Mouse (Mus musculus): ENCODE measurements around the gene Rassf2. TPM values are rescaled to one million over a fixed set of nuclear protein-coding genes. Genes with fewer than 3 reads are reported as not detected.
A peak's percentile ranks its signal among the peaks of the same experiment; 100 is the strongest.

The Rassf2 gene
- polyA plus RNA-seq, 1 experiment from 2014 or later, result 27.4 TPM

DNA sequence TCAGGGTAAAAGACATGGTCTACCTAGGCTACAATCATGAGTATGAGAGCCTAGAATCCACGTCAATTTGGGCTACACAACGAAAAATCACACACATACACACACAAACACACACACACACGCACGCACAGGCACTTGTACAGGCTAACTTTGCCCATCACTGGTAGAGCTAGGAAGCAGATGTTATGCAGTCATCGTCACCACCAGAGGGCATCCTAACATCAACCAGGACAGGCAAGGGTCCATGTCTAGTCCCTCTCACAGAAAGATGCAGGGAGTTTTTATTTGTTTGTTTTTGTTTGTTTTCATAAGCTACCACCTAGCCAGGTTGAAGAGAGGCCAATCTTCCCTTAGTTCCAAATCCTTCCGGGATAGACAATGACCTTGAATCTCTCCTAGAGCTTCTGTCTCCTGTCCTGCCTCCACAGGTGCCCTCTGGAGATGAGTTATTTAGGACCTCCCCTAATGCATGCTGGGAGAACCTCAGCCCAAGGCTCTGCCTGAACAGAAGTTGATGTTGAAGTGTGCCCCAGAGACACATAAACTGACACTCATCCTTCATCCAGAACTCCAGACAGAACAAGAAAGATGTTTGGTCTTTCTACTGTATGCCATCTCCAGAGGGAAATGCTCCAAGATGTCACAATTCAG is 47.4 kb downstream of the Rassf2 start:
- WGBS, result 18% methylated on average over 6 of the region's 6 CpGs

DNA sequence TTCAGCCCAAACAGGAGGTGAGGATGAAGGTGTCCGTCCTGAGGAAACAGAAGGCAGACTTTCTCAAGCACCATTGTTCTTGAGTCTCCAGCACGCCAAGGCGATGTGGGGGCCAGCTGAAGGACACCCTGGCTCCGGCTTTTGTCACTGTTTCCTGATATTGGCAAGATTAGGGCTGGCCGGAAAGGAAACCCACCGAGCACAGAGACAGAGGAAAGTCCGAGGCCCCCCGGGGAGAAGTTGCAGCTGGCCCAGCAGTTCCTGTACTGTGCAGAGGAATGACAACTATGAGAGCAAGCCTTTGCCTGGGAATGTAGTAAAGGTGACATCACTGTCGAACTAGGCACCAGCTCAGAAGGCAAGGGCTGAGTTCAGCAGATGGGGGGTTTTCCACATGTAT is 49.2 kb downstream of the Rassf2 start:
- Histone ChIP-seq H3K4me2 (ENCODE audit: low read length) (no peak overlapping the region), H3K36me3 (ENCODE audit: control insufficient read depth, insufficient read depth) (no peaks in the 10 kb centered on the region), H3K9me3 (ENCODE audit: control insufficient read depth, low read length) (no peaks in the 10 kb centered on the region), H3K9ac (replicated peaks; ENCODE audit: low read depth, low read length) (no peak overlapping the region), H3K4me3 (replicated peaks; ENCODE audit: low read length) (no peak overlapping the region), H3K27me3 (replicated peaks; ENCODE audit: control insufficient read depth, insufficient read depth, low read length) (no peaks in the 10 kb centered on the region), H3K4me1 (replicated peaks; ENCODE audit: control insufficient read depth, insufficient read depth, low read length) (no peaks in the 10 kb centered on the region), H3K27ac (ENCODE audit: low read length) (no peak overlapping the region)
- WGBS, result 43% methylated on average over 9 of the region's 9 CpGs
- ATAC-seq, result no peak

More for the DNA sequence above, 47.4 kb downstream of the Rassf2 start:
- Histone ChIP-seq H3K4me2 (ENCODE audit: low read length) (no peak overlapping the region), H3K4me3 (replicated peaks; ENCODE audit: low read length) (no peak overlapping the region), H3K36me3 (ENCODE audit: control insufficient read depth, insufficient read depth) (no peaks in the 10 kb centered on the region), H3K9ac (replicated peaks; ENCODE audit: low read depth, low read length) (no peak overlapping the region), H3K27me3 (replicated peaks; ENCODE audit: control insufficient read depth, insufficient read depth, low read length) (no peaks in the 10 kb centered on the region), H3K9me3 (ENCODE audit: control insufficient read depth, low read length) (no peaks in the 10 kb centered on the region), H3K27ac (ENCODE audit: low read length) (no peak overlapping the region), H3K4me1 (replicated peaks; ENCODE audit: control insufficient read depth, insufficient read depth, low read length) (no peaks in the 10 kb centered on the region)
- peak; percentile 88 for ATAC-seq

DNA sequence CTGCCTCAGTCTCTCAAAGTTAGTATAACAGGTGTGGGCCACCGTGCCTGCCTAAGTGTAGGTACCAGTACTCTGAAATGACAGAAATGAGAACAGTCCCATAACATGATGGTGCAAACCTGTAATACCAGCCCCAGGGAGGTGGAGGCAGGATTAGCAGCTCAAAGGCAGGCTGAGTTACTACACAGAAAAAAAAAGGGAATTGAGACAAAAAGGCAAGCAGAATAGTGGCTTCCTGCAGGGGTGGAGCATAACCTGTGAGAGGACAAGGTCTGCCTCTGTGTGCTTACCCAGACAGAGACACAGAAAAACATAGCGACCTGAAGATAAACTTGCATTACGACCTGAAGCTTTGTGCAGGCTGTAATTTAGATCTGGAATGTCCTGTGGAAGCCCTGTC is 53.4 kb downstream of the Rassf2 start:
- no peak overlapping the region for H3K27ac ChIP-seq (ENCODE audit: low read length)
- H3K4me3 ChIP-seq (replicated peaks; ENCODE audit: low read length), result no peak overlapping the region
- no peaks in the 10 kb centered on the region for H3K36me3 ChIP-seq (ENCODE audit: control insufficient read depth, insufficient read depth)
- H3K4me1 ChIP-seq (replicated peaks; ENCODE audit: control insufficient read depth, insufficient read depth, low read length), result no peaks in the 10 kb centered on the region
- no peaks in the 10 kb centered on the region for H3K27me3 ChIP-seq (replicated peaks; ENCODE audit: control insufficient read depth, insufficient read depth, low read length)
- no peaks in the 10 kb centered on the region for H3K9me3 ChIP-seq (ENCODE audit: control insufficient read depth, low read length)
- no peak for ATAC-seq
- WGBS, result 82% methylated on average over 3 of the region's 3 CpGs
- no peak overlapping the region for H3K9ac ChIP-seq (replicated peaks; ENCODE audit: low read depth, low read length)
- H3K4me2 ChIP-seq (ENCODE audit: low read length), result no peak overlapping the region

DNA sequence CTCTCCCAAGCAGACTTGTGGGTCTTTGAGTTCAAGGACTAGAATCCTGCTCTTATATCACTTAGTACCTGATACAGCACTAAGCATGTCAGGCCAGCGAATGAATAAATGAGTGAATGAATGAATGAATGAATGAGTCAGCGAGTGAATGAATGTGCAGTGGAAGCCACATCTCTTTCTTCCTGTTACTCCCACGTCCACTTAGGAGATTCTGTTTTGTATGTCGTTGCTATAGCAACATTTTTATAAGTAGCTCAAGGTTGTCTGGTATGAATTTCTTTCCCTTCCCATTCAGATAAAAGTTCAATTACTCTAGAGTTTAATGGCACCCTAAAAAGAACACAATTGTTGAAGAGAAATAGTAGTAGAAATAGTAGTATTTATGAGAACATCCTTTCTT is 59.0 kb downstream of the Rassf2 start:
- Histone ChIP-seq H3K4me3 (replicated peaks; ENCODE audit: low read length) (no peak overlapping the region), H3K9me3 (ENCODE audit: control insufficient read depth, low read length) (no peaks in the 10 kb centered on the region), H3K27me3 (replicated peaks; ENCODE audit: control insufficient read depth, insufficient read depth, low read length) (no peaks in the 10 kb centered on the region), H3K9ac (replicated peaks; ENCODE audit: low read depth, low read length) (no peak overlapping the region), H3K36me3 (ENCODE audit: control insufficient read depth, insufficient read depth) (no peaks in the 10 kb centered on the region), H3K4me2 (ENCODE audit: low read length) (no peak overlapping the region), H3K27ac (ENCODE audit: low read length) (no peak overlapping the region), H3K4me1 (replicated peaks; ENCODE audit: control insufficient read depth, insufficient read depth, low read length) (no peaks in the 10 kb centered on the region)
- 72% methylated on average over 4 of the region's 4 CpGs for WGBS
- no peak for ATAC-seq

DNA sequence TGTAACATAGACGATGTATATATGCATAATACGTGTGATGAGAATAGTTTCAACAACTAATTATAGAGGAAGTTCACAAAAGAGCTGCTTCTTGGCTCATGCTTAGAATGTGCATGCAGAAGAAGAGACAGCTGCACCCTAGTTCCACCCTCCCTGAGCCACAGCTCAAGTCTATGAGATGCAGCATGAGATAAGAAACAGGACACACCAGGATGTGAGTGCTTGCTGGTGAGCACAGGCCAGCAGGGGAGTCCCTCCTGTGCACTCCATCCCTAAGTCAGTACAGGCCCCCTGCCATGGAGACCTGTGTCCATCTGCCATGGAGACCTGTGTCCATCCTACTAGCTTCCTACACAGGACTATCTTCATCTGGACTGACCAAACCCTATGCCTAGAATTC is 59.5 kb downstream of the Rassf2 start:
- Histone ChIP-seq H3K27ac (ENCODE audit: low read length) (no peak overlapping the region), H3K4me2 (ENCODE audit: low read length) (no peak overlapping the region), H3K9ac (replicated peaks; ENCODE audit: low read depth, low read length) (no peak overlapping the region), H3K27me3 (replicated peaks; ENCODE audit: control insufficient read depth, insufficient read depth, low read length) (no peaks in the 10 kb centered on the region), H3K36me3 (ENCODE audit: control insufficient read depth, insufficient read depth) (no peaks in the 10 kb centered on the region), H3K4me1 (replicated peaks; ENCODE audit: control insufficient read depth, insufficient read depth, low read length) (no peaks in the 10 kb centered on the region), H3K9me3 (ENCODE audit: control insufficient read depth, low read length) (no peaks in the 10 kb centered on the region), H3K4me3 (replicated peaks; ENCODE audit: low read length) (no peak overlapping the region)
- ATAC-seq, result no peak
- WGBS, result 86% methylated on average over 2 of the region's 2 CpGs

DNA sequence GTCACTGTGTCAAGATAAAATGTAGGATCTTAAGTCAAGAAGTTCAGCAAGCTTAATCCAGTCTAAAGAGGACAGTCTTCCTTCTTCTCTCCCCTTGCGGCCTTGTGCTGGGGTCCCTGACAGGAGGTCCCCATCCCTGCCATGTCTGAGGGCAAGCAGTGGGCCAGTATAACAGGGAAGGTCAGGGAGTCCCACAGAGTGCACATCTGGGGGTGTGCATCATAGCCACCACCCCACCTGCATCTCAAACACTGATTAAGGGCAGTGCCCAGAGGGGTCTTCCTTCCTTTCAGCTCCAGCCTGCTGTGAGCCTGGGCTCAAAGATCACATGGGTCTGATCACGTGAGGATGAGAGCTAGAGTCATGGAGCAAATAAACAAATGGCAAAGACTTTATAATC is 68.4 kb downstream of the Rassf2 start:
- Histone ChIP-seq H3K4me1 (replicated peaks; ENCODE audit: control insufficient read depth, insufficient read depth, low read length) (no peaks in the 10 kb centered on the region), H3K27me3 (replicated peaks; ENCODE audit: control insufficient read depth, insufficient read depth, low read length) (no peaks in the 10 kb centered on the region), H3K9me3 (ENCODE audit: control insufficient read depth, low read length) (no peaks in the 10 kb centered on the region), H3K4me3 (replicated peaks; ENCODE audit: low read length) (no peak overlapping the region), H3K4me2 (ENCODE audit: low read length) (no peak overlapping the region), H3K27ac (ENCODE audit: low read length) (no peak overlapping the region), H3K36me3 (ENCODE audit: control insufficient read depth, insufficient read depth) (no peaks in the 10 kb centered on the region), H3K9ac (replicated peaks; ENCODE audit: low read depth, low read length) (no peak overlapping the region)
- 74% methylated on average over 2 of the region's 2 CpGs for WGBS
- ATAC-seq, result no peak

DNA sequence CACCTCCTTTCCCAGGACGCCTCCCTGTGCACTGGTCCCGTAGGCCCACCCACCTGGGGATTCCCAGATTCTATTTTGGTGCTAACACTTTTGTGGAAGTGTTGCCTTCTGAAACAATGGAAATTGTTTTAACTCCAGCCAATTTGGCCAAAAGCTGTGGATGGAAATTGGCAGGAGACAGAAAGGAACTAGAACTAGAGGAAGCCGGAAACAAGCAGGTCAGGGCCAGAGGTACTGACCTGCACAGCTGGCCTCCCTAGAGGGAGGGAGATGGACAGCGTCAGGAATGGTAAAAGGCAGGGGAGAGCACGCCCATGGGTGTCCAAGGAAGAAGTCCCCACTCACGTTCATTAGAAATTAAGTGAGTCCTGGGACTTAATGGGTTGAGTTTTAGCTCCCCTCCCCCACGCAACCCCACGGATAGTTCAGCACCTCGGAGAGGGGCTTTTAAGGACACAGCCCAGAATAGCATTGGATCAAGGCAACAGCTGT is 72.3 kb downstream of the Rassf2 start:
- no peaks in the 10 kb centered on the region for H3K36me3 ChIP-seq (ENCODE audit: control insufficient read depth, insufficient read depth)
- 0 out of 2 replicates have a peak, but pooled peaks cover 7% of the 10 kb centered on the region for H3K27me3 ChIP-seq (replicated peaks; ENCODE audit: control insufficient read depth, insufficient read depth, low read length)
- 59% methylated on average over 9 of the region's 9 CpGs for WGBS
- ATAC-seq, result no peak
- H3K9ac ChIP-seq (replicated peaks; ENCODE audit: low read depth, low read length), result no peak overlapping the region
- H3K4me2 ChIP-seq (ENCODE audit: low read length), result no peak overlapping the region
- H3K4me1 ChIP-seq (replicated peaks; ENCODE audit: control insufficient read depth, insufficient read depth, low read length), result peaks cover 12% of the 10 kb centered on the region; the same call in 1 of the 2 replicates
- no peak overlapping the region for H3K27ac ChIP-seq (ENCODE audit: low read length)
- H3K4me3 ChIP-seq (replicated peaks; ENCODE audit: low read length), result no peak overlapping the region
- H3K9me3 ChIP-seq (ENCODE audit: control insufficient read depth, low read length), result no peaks in the 10 kb centered on the region

DNA sequence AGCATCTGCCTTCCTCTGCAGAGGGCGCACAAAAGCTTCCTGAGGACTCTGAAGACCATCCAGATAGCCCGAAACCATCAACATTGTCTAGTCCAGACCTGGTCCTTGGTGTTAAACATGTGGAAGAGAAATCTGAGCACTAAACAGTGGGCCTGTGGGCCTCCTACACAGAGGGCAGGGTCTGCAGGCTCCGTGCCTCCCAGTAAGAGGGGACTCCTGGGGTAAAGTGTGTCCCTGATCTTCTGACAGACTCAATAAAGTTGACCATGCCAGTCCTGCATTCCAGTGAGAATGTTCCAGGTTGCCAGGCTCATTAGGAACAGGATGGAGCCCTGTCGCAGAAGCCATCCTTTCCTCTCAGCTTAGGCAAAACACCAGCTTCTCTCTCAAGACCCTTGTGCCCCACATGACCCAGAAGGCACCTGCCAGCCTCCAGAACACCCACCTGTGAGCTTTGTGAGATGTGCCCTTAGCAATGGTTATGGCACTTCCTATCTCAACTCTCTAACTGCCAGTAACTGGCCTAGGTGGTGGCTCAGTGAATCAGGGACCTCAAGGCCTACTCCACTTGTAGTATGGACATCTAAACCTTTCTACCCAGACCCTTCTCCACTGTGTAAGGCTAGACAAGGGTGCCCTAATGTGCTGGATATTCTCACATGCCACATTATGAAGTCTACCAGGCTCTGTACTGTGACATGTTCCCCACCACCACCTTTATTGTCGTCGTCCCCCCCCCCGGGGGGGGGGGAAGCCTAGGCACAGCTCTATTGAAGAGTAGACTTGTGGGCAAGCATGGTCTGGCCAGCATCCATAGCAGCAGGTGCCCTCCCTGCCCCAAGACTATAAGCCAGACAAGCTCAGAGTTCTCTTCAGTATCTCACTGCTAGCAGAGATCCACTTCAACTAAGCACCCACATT is 73.5 kb downstream of the Rassf2 start:
- Histone ChIP-seq H3K9ac (replicated peaks; ENCODE audit: low read depth, low read length) (no peak overlapping the region), H3K36me3 (ENCODE audit: control insufficient read depth, insufficient read depth) (no peaks in the 10 kb centered on the region), H3K9me3 (ENCODE audit: control insufficient read depth, low read length) (no peaks in the 10 kb centered on the region), H3K4me3 (replicated peaks; ENCODE audit: low read length) (no peak overlapping the region), H3K27ac (ENCODE audit: low read length) (no peak overlapping the region), H3K27me3 (replicated peaks; ENCODE audit: control insufficient read depth, insufficient read depth, low read length) (0 out of 2 replicates have a peak, but pooled peaks cover 8% of the 10 kb centered on the region), H3K4me1 (replicated peaks; ENCODE audit: control insufficient read depth, insufficient read depth, low read length) (peaks cover 12% of the 10 kb centered on the region; the same call in 1 of the 2 replicates), H3K4me2 (ENCODE audit: low read length) (no peak overlapping the region)
- no peak for ATAC-seq
- WGBS, result 85% methylated on average over 7 of the region's 7 CpGs

DNA sequence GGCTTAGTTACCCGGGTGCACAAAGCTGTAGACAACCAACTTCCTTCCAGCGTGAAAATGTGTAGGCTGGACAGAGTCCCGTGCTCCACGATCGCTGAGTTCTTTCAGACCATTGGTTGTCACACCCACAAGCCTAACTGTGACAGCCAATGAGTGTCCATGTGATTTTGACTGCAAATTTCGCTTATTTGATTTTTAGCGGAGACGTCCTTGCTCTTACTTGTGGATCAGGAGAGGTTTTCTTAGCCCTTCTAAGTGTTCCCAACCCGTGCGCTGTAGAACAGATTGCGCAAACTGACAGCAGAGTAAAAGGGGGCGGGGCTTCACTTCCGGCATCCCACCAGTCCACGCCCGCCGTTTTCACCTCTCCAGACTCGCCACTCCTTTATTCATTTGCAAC is 74.8 kb downstream of the Rassf2 start:
- 0 out of 2 replicates have a peak, but pooled peaks cover 8% of the 10 kb centered on the region for H3K27me3 ChIP-seq (replicated peaks; ENCODE audit: control insufficient read depth, insufficient read depth, low read length)
- peak overlapping the region; percentile 45 for H3K4me3 ChIP-seq (replicated peaks; ENCODE audit: low read length)
- 5% methylated on average over 17 of the region's 17 CpGs for WGBS
- peak overlapping the region; percentile 77 for H3K4me2 ChIP-seq (ENCODE audit: low read length)
- H3K9me3 ChIP-seq (ENCODE audit: control insufficient read depth, low read length), result no peaks in the 10 kb centered on the region
- no peaks in the 10 kb centered on the region for H3K36me3 ChIP-seq (ENCODE audit: control insufficient read depth, insufficient read depth)
- peak overlapping the region; percentile 27 for H3K9ac ChIP-seq (replicated peaks; ENCODE audit: low read depth, low read length)
- peak; percentile 78 for ATAC-seq
- H3K27ac ChIP-seq (ENCODE audit: low read length), result no peak overlapping the region
- peaks cover 12% of the 10 kb centered on the region; the same call in 1 of the 2 replicates for H3K4me1 ChIP-seq (replicated peaks; ENCODE audit: control insufficient read depth, insufficient read depth, low read length)

Measured in forebrain, embryonic 16.5 days (tissue).